Mouse (Mus musculus): ENCODE data around the gene Sytl2.

DNA sequence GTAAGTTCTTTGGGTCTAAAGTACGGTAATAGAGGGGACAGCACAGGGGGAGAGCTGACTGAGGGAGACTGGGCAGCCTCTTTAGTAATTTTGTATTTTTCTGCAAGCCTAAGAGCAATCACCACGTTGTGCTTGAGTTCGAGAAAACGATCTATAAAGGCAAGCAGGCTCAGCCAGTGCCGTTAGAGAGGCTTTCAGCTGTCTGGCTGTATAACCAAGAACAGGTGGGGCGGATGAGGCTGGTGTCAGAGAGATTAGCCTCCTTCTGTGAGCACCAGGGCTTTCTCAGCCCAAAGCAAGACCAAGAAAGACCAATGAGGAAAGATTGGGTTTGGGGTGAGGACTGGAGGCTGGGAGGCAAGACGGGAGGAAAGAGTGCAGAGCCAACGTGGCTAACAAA is 21.2 kb upstream of the Sytl2 start:
- TF ChIP-seq MAFK (IDR thresholded peaks at IDR 0.05; ENCODE audit: insufficient read depth, low read depth, low read length) (no peak), HCFC1 (IDR thresholded peaks at IDR 0.05; ENCODE audit: borderline replicate concordance, insufficient read depth, low read length) (no peak), CHD2 (IDR thresholded peaks at IDR 0.05; ENCODE audit: low read depth, low read length) (no peak), ZC3H11A (IDR thresholded peaks at IDR 0.05; ENCODE audit: borderline replicate concordance, low read depth, low read length) (no peak), ZNF384 (IDR thresholded peaks at IDR 0.05; ENCODE audit: low read depth, low read length) (no peak)

All from ES-E14 (cell line).